Mouse (Mus musculus) spleen, adult 2 months (tissue): ENCODE data around the gene Capn10.

Source experiments
- CTCF ChIP-seq: fragments of 200-500 bp; IDR thresholded peaks from 2 replicates; pipeline ENCODE4 v1.5.1; 2011; ENCODE audit warnings: mild to moderate bottlenecking, inconsistent platforms; ENCODE audit not compliant: insufficient read depth, insufficient read length, insufficient replicate concordance; ENCODE audit errors: extremely low read depth
- POLR2A ChIP-seq: fragments of 200-500 bp; IDR thresholded peaks from 2 replicates; pipeline ENCODE4 v1.6.1; 2011; ENCODE audit warnings: low read depth, low read length, inconsistent platforms

DNA sequence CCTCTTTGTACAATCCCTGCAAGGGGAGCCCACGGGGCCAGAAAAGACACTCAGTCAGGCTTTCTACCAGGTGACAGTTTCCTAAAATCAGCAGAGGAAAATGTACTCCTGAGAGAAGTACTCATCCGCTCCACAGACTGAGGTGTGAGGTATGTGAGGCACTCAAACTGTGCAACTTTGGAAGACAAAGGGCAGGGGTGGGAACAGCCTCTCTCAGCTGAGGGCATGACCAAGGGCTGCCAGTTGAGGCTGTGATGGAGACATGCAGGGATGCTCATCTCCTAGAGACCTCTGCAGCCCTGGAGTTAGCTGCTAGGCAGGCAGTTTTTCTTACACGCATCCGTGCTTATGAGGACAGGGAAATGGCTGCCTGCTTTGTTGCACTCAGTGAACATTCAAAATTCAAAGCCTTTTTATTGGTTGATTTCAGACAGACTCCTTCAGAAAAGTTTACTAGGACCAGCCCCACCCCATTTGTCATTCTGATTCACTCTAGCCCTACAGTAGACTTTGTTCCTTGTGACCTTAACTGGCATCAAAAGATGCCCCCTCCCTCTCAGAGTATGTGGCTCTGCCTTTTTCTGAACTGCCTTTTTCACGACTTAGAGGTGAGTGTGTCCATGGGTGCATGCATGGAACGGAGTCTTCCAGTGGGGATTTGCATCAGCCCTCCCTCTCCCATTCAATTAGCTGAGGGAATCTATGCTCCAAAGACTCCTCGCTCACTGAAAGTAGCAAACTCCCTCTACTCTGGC is 45.1 kb upstream of the Capn10 start:
- no peak for TF ChIP-seq POLR2A
- no peak for TF ChIP-seq CTCF
